Mouse (Mus musculus): Measurements from ENCODE around the gene Dlx6. TPM values are rescaled to one million over a fixed set of nuclear protein-coding genes. Genes with fewer than 3 reads are reported as not detected.

The Dlx6 gene
- total and polyA plus RNA-seq, 2 experiments = not detected

- Histone ChIP-seq H3K27ac (replicated peaks; ENCODE audit: insufficient read depth, low read depth, low read length) (no peak overlapping the region), H3K4me1 (ENCODE audit: control insufficient read depth, insufficient read depth, low read length) (peaks cover 7% of the 10 kb centered on the region; the same call in 1 of the 2 replicates), H3K4me3 (ENCODE audit: insufficient read depth, low read depth, low read length) (no peak overlapping the region), H3K79me2 (ENCODE audit: control insufficient read depth, insufficient read depth, low read length) (no peaks in the 10 kb centered on the region), H3K36me3 (ENCODE audit: control insufficient read depth, insufficient read depth, low read length) (no peaks in the 10 kb centered on the region), H3K27me3 (ENCODE audit: control insufficient read depth, insufficient read depth, low read length) (peaks cover 25% of the 10 kb centered on the region), H3K9ac (ENCODE audit: low read depth, low read length) (no peak overlapping the region)
- no peak for DNase-seq (ENCODE audit: extremely low read depth, low read depth, low spot score)
- TF ChIP-seq CTCF (IDR thresholded peaks at IDR 0.05; ENCODE audit: low read depth, low read length) (no peak), POLR2A (IDR thresholded peaks at IDR 0.05; ENCODE audit: extremely low read depth, insufficient read depth, low read length) (no peak)
- WGBS = 6% methylated on average over 36 of the region's 36 CpGs
These were observed 1.6 kb downstream of the Dlx6 start for GRCm38 (mm10) chr6:6864441-6865440.

GRCm38 (mm10) chr6:6867031-6867430 is 3.9 kb downstream of the Dlx6 start:
- peaks cover 28% of the 10 kb centered on the region for H3K27me3 ChIP-seq (ENCODE audit: control insufficient read depth, insufficient read depth, low read length)
- 5% methylated on average over 9 of the region's 9 CpGs for WGBS

GRCm38 (mm10) chr6:6869041-6869685 is 6.0 kb downstream of the Dlx6 start:
- Histone ChIP-seq H3K9ac (ENCODE audit: low read depth, low read length) (no peak overlapping the region), H3K27ac (replicated peaks; ENCODE audit: insufficient read depth, low read depth, low read length) (no peak overlapping the region), H3K36me3 (ENCODE audit: control insufficient read depth, insufficient read depth, low read length) (no peaks in the 10 kb centered on the region), H3K27me3 (ENCODE audit: control insufficient read depth, insufficient read depth, low read length) (peaks cover 18% of the 10 kb centered on the region), H3K4me3 (ENCODE audit: insufficient read depth, low read depth, low read length) (no peak overlapping the region), H3K4me1 (ENCODE audit: control insufficient read depth, insufficient read depth, low read length) (no peaks in the 10 kb centered on the region), H3K79me2 (ENCODE audit: control insufficient read depth, insufficient read depth, low read length) (no peaks in the 10 kb centered on the region)
- WGBS = 8% methylated on average over 13 of the region's 13 CpGs
- TF ChIP-seq POLR2A (IDR thresholded peaks at IDR 0.05; ENCODE audit: extremely low read depth, insufficient read depth, low read length) (no peak), CTCF (IDR thresholded peaks at IDR 0.05; ENCODE audit: low read depth, low read length) (no peak)
- DNase-seq (ENCODE audit: extremely low read depth, low read depth, low spot score) = no peak

More at GRCm38 (mm10) chr6:6867031-6867430, 3.9 kb downstream of the Dlx6 start:
- H3K36me3 ChIP-seq (ENCODE audit: control insufficient read depth, insufficient read depth, low read length) = no peaks in the 10 kb centered on the region
- TF ChIP-seq CTCF (IDR thresholded peaks at IDR 0.05; ENCODE audit: low read depth, low read length) = no peak
- TF ChIP-seq POLR2A (IDR thresholded peaks at IDR 0.05; ENCODE audit: extremely low read depth, insufficient read depth, low read length) = no peak
- no peaks in the 10 kb centered on the region for H3K79me2 ChIP-seq (ENCODE audit: control insufficient read depth, insufficient read depth, low read length)
- no peak overlapping the region for H3K27ac ChIP-seq (replicated peaks; ENCODE audit: insufficient read depth, low read depth, low read length)
- no peak overlapping the region for H3K4me3 ChIP-seq (ENCODE audit: insufficient read depth, low read depth, low read length)
- peaks cover 7% of the 10 kb centered on the region; the same call in 1 of the 2 replicates for H3K4me1 ChIP-seq (ENCODE audit: control insufficient read depth, insufficient read depth, low read length)
- DNase-seq (ENCODE audit: extremely low read depth, low read depth, low spot score) = no peak
- no peak overlapping the region for H3K9ac ChIP-seq (ENCODE audit: low read depth, low read length)

GRCm38 (mm10) chr6:6869961-6870800 is 7.0 kb downstream of the Dlx6 start:
- Histone ChIP-seq H3K4me1 (ENCODE audit: control insufficient read depth, insufficient read depth, low read length) (no peaks in the 10 kb centered on the region), H3K36me3 (ENCODE audit: control insufficient read depth, insufficient read depth, low read length) (no peaks in the 10 kb centered on the region), H3K9ac (ENCODE audit: low read depth, low read length) (no peak overlapping the region), H3K27ac (replicated peaks; ENCODE audit: insufficient read depth, low read depth, low read length) (no peak overlapping the region), H3K4me3 (ENCODE audit: insufficient read depth, low read depth, low read length) (no peak overlapping the region), H3K79me2 (ENCODE audit: control insufficient read depth, insufficient read depth, low read length) (no peaks in the 10 kb centered on the region), H3K27me3 (ENCODE audit: control insufficient read depth, insufficient read depth, low read length) (peaks cover 26% of the 10 kb centered on the region)
- no peak for TF ChIP-seq CTCF (IDR thresholded peaks at IDR 0.05; ENCODE audit: low read depth, low read length)
- no peak for TF ChIP-seq POLR2A (IDR thresholded peaks at IDR 0.05; ENCODE audit: extremely low read depth, insufficient read depth, low read length)
- DNase-seq (ENCODE audit: extremely low read depth, low read depth, low spot score) = no peak
- 1% methylated on average over 11 of the region's 11 CpGs for WGBS

GRCm38 (mm10) chr6:6870876-6871420 is 7.8 kb downstream of the Dlx6 start:
- Histone ChIP-seq H3K4me3 (ENCODE audit: insufficient read depth, low read depth, low read length) (no peak overlapping the region), H3K4me1 (ENCODE audit: control insufficient read depth, insufficient read depth, low read length) (no peaks in the 10 kb centered on the region), H3K36me3 (ENCODE audit: control insufficient read depth, insufficient read depth, low read length) (no peaks in the 10 kb centered on the region), H3K27ac (replicated peaks; ENCODE audit: insufficient read depth, low read depth, low read length) (no peak overlapping the region), H3K79me2 (ENCODE audit: control insufficient read depth, insufficient read depth, low read length) (no peaks in the 10 kb centered on the region), H3K27me3 (ENCODE audit: control insufficient read depth, insufficient read depth, low read length) (peaks cover 28% of the 10 kb centered on the region), H3K9ac (ENCODE audit: low read depth, low read length) (no peak overlapping the region)
- DNase-seq (ENCODE audit: extremely low read depth, low read depth, low spot score) = no peak
- TF ChIP-seq CTCF (IDR thresholded peaks at IDR 0.05; ENCODE audit: low read depth, low read length) (no peak), POLR2A (IDR thresholded peaks at IDR 0.05; ENCODE audit: extremely low read depth, insufficient read depth, low read length) (no peak)
- WGBS = 4% methylated on average over 7 of the region's 7 CpGs

Measured in liver, adult 2 months (tissue).